Mouse (Mus musculus) layer of hippocampus, adult 11-12 months (tissue): ENCODE measurements at regions not wholly inside any gene's neighbourhood (a gene's known extent, or its start where the extent isn't known, plus 50 kb on each side); places are given as distances from the start of the nearest gene placed in this dataset.

ENCODE experiments used
- DNase-seq: peaks from one replicate; pipeline ENCODE4 v3.0.0; 2022; ENCODE audit warnings: low spot score

- no peak for DNase-seq
These were observed 61.5 kb upstream of the Vps8 start for GRCm38 (mm10) chr16:21361406-21361805.

- DNase-seq = no peak
These were observed 60.1 kb upstream of the Vps8 start for GRCm38 (mm10) chr16:21362663-21363367.

- DNase-seq = no peak
These were observed 58.0 kb upstream of the Vps8 start for GRCm38 (mm10) chr16:21364885-21365284.

- no peak for DNase-seq
These were observed 55.5 kb upstream of the Vps8 start for GRCm38 (mm10) chr16:21367449-21367848.

- no peak for DNase-seq
These were observed 54.1 kb upstream of the Vps8 start for GRCm38 (mm10) chr16:21368821-21369220.

- no peak for DNase-seq
These were observed 53.1 kb upstream of the Vps8 start for GRCm38 (mm10) chr16:21369569-21370512.
